Mouse (Mus musculus) MEL (cell line): Measurements from ENCODE around the gene Melk.

ENCODE experiments used
- CTCF ChIP-seq, 3 experiments: IDR thresholded peaks in 2 of 3; conservative IDR thresholded peaks in 1 of 3; 2 replicates each; pipeline ENCODE4 v1.5.1; 2011 to 2012; ENCODE audit warnings: low read length in 3 of 3, low read depth in 2 of 3, mild to moderate bottlenecking in 2 of 3, improper control_type of control experiment in 1 of 3, inconsistent platforms in 1 of 3, mixed read lengths in 1 of 3, moderate library complexity in 1 of 3; ENCODE audit not compliant: control insufficient read depth in 1 of 3, insufficient read depth in 1 of 3, poor library complexity in 1 of 3, severe bottlenecking in 1 of 3
- E2F4 ChIP-seq: IDR thresholded peaks from 2 replicates; pipeline ENCODE4 v1.6.1; 2011; ENCODE audit warnings: low read depth, low read length, improper control_type of control experiment, borderline replicate concordance
- MEF2A ChIP-seq: IDR thresholded peaks from 2 replicates; pipeline ENCODE4 v1.6.1; 2014; ENCODE audit warnings: low read depth, mild to moderate bottlenecking, inconsistent platforms, low read length, improper control_type of control experiment; ENCODE audit not compliant: poor library complexity, insufficient replicate concordance, severe bottlenecking; ENCODE audit errors: extremely low read depth

DNA sequence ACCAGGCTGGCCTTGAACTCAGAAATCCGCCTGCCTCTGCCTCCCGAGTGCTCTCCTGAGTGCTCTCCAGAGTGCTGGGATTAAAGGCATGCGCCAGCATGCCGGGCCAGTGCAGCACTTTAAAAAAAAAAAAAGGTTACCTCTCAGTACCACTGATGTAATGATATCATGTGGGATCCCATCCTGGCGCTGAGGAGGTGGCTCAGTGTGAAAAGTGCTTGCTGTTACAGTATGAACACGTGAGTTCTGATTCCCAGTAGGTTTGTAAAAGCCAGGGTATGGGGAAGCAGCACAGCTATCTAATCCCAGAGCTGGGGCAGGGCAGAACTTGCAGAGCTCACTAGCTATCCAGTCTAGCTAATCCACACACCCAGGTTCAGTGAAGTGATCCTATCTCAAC, 33.2 kb upstream of the Melk start:
- TF ChIP-seq MEF2A (no peak), CTCF (IDR thresholded peaks at IDR 0.05 in 2 of 3, conservative IDR thresholded peaks at IDR 0.05 in 1 of 3; ENCODE audit: control insufficient read depth in 1 of 3, insufficient read depth in 1 of 3, low read depth in 2 of 3, low read length in 3 of 3, poor library complexity in 1 of 3, severe bottlenecking in 1 of 3) (no peak), E2F4 (no peak)
